ENCODE assay signal across 8 mouse cellular contexts in the genomic region with DNA sequence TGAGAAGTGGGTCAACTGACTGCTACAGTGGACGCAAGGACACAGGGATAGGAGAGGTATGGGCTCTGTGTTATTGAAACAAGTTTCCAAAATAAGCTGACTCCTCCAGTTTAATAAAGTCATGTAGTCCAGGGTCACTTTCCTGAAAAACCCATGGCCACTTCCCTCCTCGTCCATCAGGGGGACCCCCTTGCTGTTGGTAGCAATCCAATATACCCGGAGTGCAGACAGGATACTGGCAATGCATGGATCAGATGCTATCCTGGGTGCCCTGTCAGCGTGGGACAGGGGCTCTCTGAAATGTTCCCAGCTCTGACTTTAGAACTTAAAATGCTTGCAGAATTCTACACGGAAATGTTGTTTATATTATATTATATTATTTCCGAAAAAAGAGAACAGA. TPM values are rescaled to one million over a fixed set of nuclear protein-coding genes. Genes with fewer than 3 reads are reported as not detected.
DNase-seq lines count a peak whose midpoint lies in the region; ATAC-seq and TF ChIP-seq lines count a peak whose summit lies in the region.

No protein-coding gene starts in this region.

- no peaks in the 10 kb centered on the region for H3K4me1 ChIP-seq in liver, embryonic 11.5 days (replicated peaks; ENCODE audit: control insufficient read depth, insufficient read depth, low read length)
- no peaks in the 10 kb centered on the region for H3K4me1 ChIP-seq in MEL (ENCODE audit: control insufficient read depth in 1 of 2, insufficient read depth in 2 of 2, low read length in 2 of 2)
- peaks cover 2% of the 10 kb centered on the region; the same call in 1 of the 2 replicates for H3K4me1 ChIP-seq in limb, embryonic 14.5 days (ENCODE audit: control insufficient read depth, insufficient read depth, low read length)

- no peaks in the 10 kb centered on the region for H3K9me3 ChIP-seq in liver, embryonic 11.5 days (ENCODE audit: control insufficient read depth, low read length)
- no peaks in the 10 kb centered on the region for H3K9me3 ChIP-seq in MEL (replicated peaks; ENCODE audit: insufficient read depth, low read length)
- H3K9me3 ChIP-seq in limb, embryonic 14.5 days (ENCODE audit: control insufficient read depth, low read length), result no peaks in the 10 kb centered on the region

- TF ChIP-seq POLR2A in MEL (IDR thresholded peaks at IDR 0.05; ENCODE audit: control insufficient read depth in 1 of 2, insufficient read depth in 1 of 2, low read depth in 1 of 2, low read length in 2 of 2, poor library complexity in 1 of 2), result no peak
- TF ChIP-seq POLR2A in limb, embryonic 14.5 days (IDR thresholded peaks at IDR 0.05; ENCODE audit: borderline replicate concordance, extremely low read depth, insufficient read depth, insufficient read length), result no peak

- no peaks in the 10 kb centered on the region for H3K27me3 ChIP-seq in liver, embryonic 11.5 days (replicated peaks; ENCODE audit: control insufficient read depth, insufficient read depth, low read length)
- no peaks in the 10 kb centered on the region for H3K27me3 ChIP-seq in MEL (ENCODE audit: control insufficient read depth in 1 of 2, insufficient read depth in 2 of 2, low read length in 2 of 2)
- H3K27me3 ChIP-seq in limb, embryonic 14.5 days (ENCODE audit: control insufficient read depth, insufficient read depth, low read length), result no peaks in the 10 kb centered on the region

- H3K9ac ChIP-seq in liver, embryonic 11.5 days (ENCODE audit: low read depth, low read length), result no peak overlapping the region
- no peak overlapping the region for H3K9ac ChIP-seq in MEL (ENCODE audit: control insufficient read depth, low read depth, low read length, poor library complexity, severe bottlenecking)
- H3K9ac ChIP-seq in limb, embryonic 14.5 days (ENCODE audit: low read depth, low read length, severe bottlenecking), result no peak overlapping the region

- peaks cover 8% of the 10 kb centered on the region; the same call in 1 of the 2 replicates for H3K79me2 ChIP-seq in MEL (ENCODE audit: control insufficient read depth, insufficient read depth, low read length, poor library complexity)

- WGBS in liver, embryonic 11.5 days, result 53% methylated on average over 6 of the region's 6 CpGs
- WGBS in limb, embryonic 14.5 days, result 44% methylated on average over 6 of the region's 6 CpGs

- no peak for TF ChIP-seq EP300 in MEL (IDR thresholded peaks at IDR 0.05; ENCODE audit: low read depth in 1 of 2, low read length in 2 of 2)

- peak in 2 of 3 experiments; percentile 11 to 20; a peak in 1 of 6 replicates for TF ChIP-seq CTCF in MEL (IDR thresholded peaks at IDR 0.05 in 2 of 3, conservative IDR thresholded peaks at IDR 0.05 in 1 of 3; ENCODE audit: control insufficient read depth in 1 of 3, insufficient read depth in 1 of 3, low read depth in 2 of 3, low read length in 3 of 3, poor library complexity in 1 of 3, severe bottlenecking in 1 of 3)

- H3K36me3 ChIP-seq in liver, embryonic 11.5 days (ENCODE audit: control insufficient read depth, insufficient read depth, low read length), result no peaks in the 10 kb centered on the region
- peaks cover 0 to 2% of the 10 kb centered on the region in 2 experiments; a peak in 1 of 4 replicates for H3K36me3 ChIP-seq in MEL (ENCODE audit: control insufficient read depth in 1 of 2, insufficient read depth in 2 of 2, low read length in 2 of 2)
- H3K36me3 ChIP-seq in limb, embryonic 14.5 days (ENCODE audit: control insufficient read depth, insufficient read depth, low read length), result peaks cover 5% of the 10 kb centered on the region; the same call in 1 of the 2 replicates

- no peak for ATAC-seq in liver, embryonic 11.5 days (replicated peaks; ENCODE audit: low FRiP score)
- peak; percentile 23; the same call in 1 of the 2 replicates for ATAC-seq in limb, embryonic 14.5 days (ENCODE audit: low FRiP score, low read depth)

- H3K27ac ChIP-seq in liver, embryonic 11.5 days (ENCODE audit: low read depth, low read length), result no peak overlapping the region
- H3K27ac ChIP-seq in MEL (ENCODE audit: control insufficient read depth, low read depth, low read length), result no peak overlapping the region
- no peak overlapping the region for H3K27ac ChIP-seq in limb, embryonic 14.5 days (replicated peaks; ENCODE audit: low read depth, low read length)

- no peak overlapping the region for H3K4me3 ChIP-seq in liver, embryonic 11.5 days (ENCODE audit: low read depth, low read length)
- H3K4me3 ChIP-seq in MEL (ENCODE audit: control insufficient read depth in 1 of 2, insufficient read depth in 1 of 2, low read depth in 2 of 2, low read length in 2 of 2), result no peak overlapping the region
- no peak overlapping the region for H3K4me3 ChIP-seq in limb, embryonic 14.5 days (replicated peaks; ENCODE audit: low read length)

- H3K4me2 ChIP-seq in liver, embryonic 11.5 days, result no peak overlapping the region
- no peak overlapping the region for H3K4me2 ChIP-seq in limb, embryonic 14.5 days (replicated peaks; ENCODE audit: low read depth, low read length, severe bottlenecking)

- TF ChIP-seq RAD21 in MEL (IDR thresholded peaks at IDR 0.05; ENCODE audit: low read depth, low read length), result no peak; the same call in 1 of the 2 replicates

- intact Hi-C loops in heart, postnatal 25 days (cut with DNase I), result no loop called here

- DNase-seq in heart, adult 11 months, result peak; percentile 77
- no peak for DNase-seq in heart, postnatal 25 days (ENCODE audit: low spot score)
- DNase-seq in liver, result peak; percentile 33
- no peak for DNase-seq in liver, embryonic 11.5 days (ENCODE audit: low spot score)
- no peak for DNase-seq in MEL (ENCODE audit: low read depth, low spot score)
- DNase-seq in limb, embryonic 14.5 days (ENCODE audit: low spot score), result no peak
- DNase-seq in left cerebral cortex, adult 8-10 months (ENCODE audit: low spot score in 2 of 2), result no peak
- no peak for DNase-seq in urinary bladder, postnatal 14 days (ENCODE audit: low spot score)

TF ChIP-seq in MEL, 35 proteins besides CTCF, POLR2A, EP300 and RAD21:
- TF ChIP-seq SMC3 (IDR thresholded peaks at IDR 0.05; ENCODE audit: low read depth, low read length) (peak; percentile 24; the same call in 1 of the 2 replicates), POLR2AphosphoS2 (IDR thresholded peaks at IDR 0.05; ENCODE audit: low read length) (no peak)

RNA-seq across cellular contexts. Expression of gene Fryl, which starts 34.0 kb away (rescaled TPM):
- 10 to 100 TPM; 35.7 to 41.5 TPM for total RNA-seq in heart, postnatal 25 days (2021)
- polyA plus RNA-seq in liver, embryonic 11.5 days (2014; fragmentation: Nextera tagmentation; extraction: Ambion mirVana), result 35.4 and 39.7 TPM in 2 replicates
- total RNA-seq in MEL (2012; rRNA removed), result 18.8 and 21.5 TPM in 2 replicates
- 100 to 1,000 TPM in 1 of 2 experiments, 10 to 100 TPM in 1; 39.7 to 188 TPM for polyA plus RNA-seq in MEL (2012; ENCODE audit: insufficient read depth in 1 of 2, insufficient read length in 2 of 2, low read depth in 1 of 2, low replicate concordance in 2 of 2, missing spikeins in 1 of 2)
- 26.1 and 26.4 TPM in 2 replicates for polyA plus RNA-seq in limb, embryonic 14.5 days (2012; rRNA removed)
- 26.7 TPM in 2 replicates for polyA plus RNA-seq in limb, embryonic 14.5 days (2014; fragmentation: Nextera tagmentation; extraction: Ambion mirVana)
- 10 to 100 TPM; 58.6 to 81.9 (median 72.1) TPM for total RNA-seq in left cerebral cortex, adult 8-10 months (2022)

Comparison
In these comparisons a context has a peak if more than half of its experiments do, and no peak if none do; other contexts are left out.
1. DNase-seq: peak in heart, adult 11 months (single experiment) and liver (single experiment); none in heart, postnatal 25 days (single experiment), liver, embryonic 11.5 days (single experiment), MEL (single experiment), limb, embryonic 14.5 days (single experiment), left cerebral cortex, adult 8-10 months (0 of 2) and urinary bladder, postnatal 14 days (single experiment).